Mouse (Mus musculus) kidney, adult 11 months (tissue): Measurements from ENCODE around the gene Clk2.
"Not testable (repeated sequence)": the region's sequence is repeated elsewhere in the genome, so short reads cannot be mapped to it uniquely, and the experiment has no call there.

Experiments used
- DNase-seq: peaks from one replicate; pipeline ENCODE4 v3.0.0; 2022

Clk2 gene

GRCm38 (mm10) chr3:89193853-89194252 is 29.3 kb downstream of the Clk2 start:
- no peak for DNase-seq

- peak; percentile 87 for DNase-seq
These were observed 31.6 kb downstream of the Clk2 start for GRCm38 (mm10) chr3:89195979-89196877.

GRCm38 (mm10) chr3:89199839-89200238 is 35.2 kb downstream of the Clk2 start:
- no peak for DNase-seq

GRCm38 (mm10) chr3:89202253-89203141 is 37.9 kb downstream of the Clk2 start, which contains the start of gene Gba:
Gene Gba, plus strand, starts transcription at chr3:89202928.
- peak; percentile 76 for DNase-seq

- DNase-seq: no peak
These were observed 38.5 kb downstream of the Clk2 start for GRCm38 (mm10) chr3:89203142-89203514.

DNA sequence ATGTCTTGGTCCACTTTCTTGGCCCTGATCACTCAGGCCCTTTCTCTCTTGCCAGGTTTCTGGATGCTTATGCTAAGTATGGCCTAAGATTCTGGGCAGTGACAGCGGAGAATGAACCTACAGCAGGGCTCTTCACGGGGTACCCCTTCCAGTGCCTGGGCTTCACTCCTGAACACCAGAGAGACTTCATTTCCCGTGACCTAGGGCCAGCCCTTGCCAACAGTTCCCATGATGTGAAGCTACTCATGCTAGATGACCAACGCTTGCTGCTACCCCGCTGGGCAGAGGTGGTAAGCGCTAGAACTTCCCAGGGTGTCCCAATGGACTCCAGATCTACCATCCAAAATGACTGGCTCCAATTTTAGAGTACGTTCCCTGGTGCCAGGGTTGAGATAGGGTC is 41.5 kb downstream of the Clk2 start:
- DNase-seq: no peak

DNA sequence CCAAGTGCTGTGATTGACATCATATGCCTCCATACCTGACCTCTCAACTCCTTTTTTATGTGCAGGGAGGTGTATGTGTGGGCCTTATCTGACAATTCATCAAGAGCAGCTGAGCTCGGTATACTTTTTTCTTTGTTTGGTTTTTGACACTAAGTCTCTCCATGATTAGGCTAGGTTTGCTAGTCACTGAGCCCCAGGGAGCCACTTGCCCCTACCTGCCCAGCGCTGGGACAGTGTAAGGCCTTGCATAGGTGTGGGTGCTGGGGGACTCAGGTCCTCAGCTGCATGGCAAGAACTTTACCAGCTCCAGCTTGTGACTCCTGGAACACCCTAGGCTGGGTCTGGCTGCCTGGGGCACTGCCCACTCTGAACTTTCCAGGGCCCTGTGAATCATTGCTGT is 42.1 kb downstream of the Clk2 start:
- DNase-seq: no peak

DNA sequence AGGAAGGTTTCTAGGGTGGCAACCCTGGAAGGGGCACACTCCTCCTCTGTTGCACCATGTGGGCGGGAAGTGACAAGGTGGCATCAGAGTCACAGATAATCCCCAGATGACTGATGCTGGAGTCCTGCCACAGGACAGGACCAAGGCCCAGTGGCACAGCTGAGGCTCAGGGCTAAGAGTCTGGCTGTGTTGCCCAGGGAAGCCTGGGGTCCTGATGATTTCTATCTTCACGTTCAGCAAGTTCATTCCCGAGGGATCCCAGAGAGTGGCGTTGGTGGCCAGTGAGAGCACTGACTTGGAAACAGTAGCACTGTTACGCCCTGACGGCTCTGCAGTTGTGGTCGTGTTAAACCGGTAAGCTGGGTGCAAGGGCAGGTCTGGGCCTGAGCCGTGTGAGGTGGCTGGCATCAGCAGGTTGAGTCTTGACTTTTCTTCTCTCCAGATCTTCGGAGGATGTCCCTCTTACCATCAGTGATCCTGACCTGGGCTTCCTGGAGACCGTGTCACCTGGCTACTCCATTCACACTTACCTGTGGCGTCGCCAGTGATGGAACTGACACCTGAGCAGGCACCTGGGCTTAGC is 43.6 kb downstream of the Clk2 start:
- no peak for DNase-seq

DNA sequence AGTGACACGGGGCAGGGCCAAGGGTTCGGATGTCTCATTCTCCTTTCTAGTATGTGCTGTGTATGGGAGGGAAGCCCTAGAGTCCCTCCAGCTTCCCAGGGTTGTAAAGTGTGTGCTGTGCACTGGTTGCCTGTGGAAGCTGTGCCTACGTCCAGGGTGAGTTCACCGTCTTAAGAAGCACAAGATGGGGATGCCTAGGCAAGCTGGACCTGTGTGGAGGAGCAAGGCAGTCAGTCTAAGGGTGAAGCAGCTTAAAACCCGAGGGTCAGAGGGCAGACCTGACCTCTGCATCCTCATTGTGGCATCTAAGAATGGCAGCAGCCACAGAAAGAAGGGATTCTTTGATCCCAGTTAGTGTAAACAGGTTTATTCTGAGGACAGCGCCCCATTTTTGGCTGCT is 44.1 kb downstream of the Clk2 start:
- no peak for DNase-seq

- no peak for DNase-seq
These were observed 45.1 kb downstream of the Clk2 start for GRCm38 (mm10) chr3:89209731-89210130.

GRCm38 (mm10) chr3:89210162-89210561 is 45.6 kb downstream of the Clk2 start:
- DNase-seq: no peak

- DNase-seq: peak; percentile 48
These were observed 46.1 kb downstream of the Clk2 start for GRCm38 (mm10) chr3:89210731-89211130.

DNA sequence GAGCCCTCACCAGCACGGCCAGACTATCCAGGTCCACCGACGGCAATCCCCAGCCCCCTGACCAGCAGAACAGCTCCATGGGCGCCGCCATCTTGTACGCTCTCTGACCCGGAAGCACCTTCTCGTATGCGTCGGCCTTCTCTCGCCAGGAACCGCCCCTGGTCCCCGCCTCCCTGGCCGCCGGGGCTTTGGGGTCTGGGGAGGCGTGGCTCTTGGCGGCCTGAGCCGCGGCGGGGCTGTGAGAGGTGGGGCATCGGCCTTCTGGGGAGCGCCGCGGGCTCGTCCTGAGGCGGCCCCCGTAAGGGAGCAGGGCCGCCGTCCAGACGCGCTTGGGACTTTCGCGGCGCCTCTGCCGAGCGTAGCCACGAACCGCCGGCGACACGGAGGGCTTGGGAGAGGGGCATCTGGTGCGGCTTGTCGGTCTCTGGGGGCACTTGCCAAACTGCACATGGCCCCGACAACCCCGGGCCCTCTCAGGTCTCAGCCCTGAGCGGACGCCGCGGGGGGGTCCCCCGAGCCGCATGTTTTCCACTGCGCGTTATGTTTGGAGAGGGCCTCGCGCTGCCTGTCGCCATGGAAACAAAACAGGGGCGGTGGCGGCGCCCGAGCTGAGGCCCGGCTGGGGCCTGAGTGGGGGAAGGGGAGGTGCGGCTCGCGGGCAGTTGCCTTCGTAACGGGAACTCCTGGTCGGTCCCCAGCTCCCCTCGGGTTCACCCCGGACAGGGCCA is 49.4 kb downstream of the Clk2 start:
- DNase-seq: peak; percentile 88

DNA sequence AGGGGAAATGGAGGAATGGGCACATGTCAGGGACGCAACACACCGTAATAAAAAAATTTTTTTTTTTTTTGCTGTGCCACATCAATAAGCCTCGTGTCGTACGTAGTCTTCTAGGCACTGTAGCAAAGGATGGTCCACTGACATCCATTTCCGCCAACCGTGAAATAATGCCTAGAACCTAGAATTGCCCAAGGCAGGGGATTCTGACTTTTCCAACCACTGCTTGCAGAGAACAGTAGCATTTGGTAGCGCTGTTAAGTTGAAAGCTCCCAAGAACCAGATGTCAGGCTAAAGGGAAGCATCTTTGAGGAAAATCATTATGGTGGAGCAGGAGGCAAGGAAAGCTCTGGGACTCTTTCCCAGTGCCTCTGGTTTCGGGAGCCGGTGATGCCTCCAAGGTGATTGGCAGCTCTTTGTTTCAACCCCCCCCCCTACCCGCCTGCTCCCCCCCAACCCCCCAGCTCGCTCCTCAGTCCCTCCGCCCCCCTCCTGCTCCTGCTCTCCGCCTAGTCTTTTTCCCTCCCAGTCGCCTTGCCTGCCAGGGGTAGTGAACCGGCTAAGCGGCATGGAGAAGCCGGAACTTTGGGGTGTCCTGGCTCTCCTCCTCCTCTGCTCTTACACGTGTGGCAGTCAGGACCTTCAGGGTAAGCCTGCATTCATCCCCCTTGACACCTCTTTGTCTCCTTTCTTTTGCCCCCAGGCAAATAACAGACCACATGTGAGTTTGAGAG is 50.3 kb downstream of the Clk2 start, which contains the start of gene Thbs3:
TSS of gene Thbs3 (plus strand) at position 500 of the 731 bp plus-strand sequence.
- DNase-seq: no peak

DNA sequence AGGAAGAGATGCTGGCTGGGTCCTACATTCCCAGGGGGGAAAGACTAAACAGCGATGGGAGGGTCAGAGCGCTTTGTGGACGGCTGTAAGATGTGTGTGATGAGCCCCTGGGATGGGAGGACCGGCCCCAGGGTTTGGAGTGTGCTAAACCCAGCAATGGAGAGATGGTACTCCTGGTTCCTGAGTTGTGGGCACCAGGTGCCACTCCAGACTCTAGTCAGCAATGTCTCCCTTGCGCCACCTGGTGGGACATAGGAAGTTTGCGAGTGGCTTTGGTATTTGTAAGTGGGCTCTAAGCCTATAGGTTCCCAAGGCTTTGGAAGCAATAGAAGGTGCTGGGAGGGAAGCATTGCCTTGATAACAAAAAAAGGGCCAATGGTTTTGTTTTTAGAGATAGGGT is 51.3 kb downstream of the Clk2 start:
- peak; percentile 78 for DNase-seq

DNA sequence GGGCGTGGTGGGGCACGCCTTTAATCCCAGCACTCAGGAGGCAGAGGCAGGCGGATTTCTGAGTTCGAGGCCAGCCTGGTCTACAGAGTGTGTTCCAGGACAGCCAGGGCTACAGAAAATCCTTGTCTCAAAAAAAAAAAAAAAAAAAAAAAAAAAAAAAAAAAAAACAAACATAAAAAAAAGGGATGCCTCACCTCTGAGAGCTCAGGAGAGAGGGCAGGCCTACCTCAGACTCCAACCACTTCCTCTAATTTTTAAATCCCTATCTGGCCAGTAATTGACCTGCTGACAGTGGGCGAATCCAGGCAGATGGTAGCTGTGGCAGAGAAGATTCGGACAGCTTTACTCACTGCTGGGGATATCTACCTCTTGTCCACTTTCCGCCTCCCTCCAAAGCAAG is 51.8 kb downstream of the Clk2 start:
- not testable (repeated sequence) for DNase-seq

GRCm38 (mm10) chr3:89218271-89218670 is 53.7 kb downstream of the Clk2 start:
- DNase-seq: no peak

DNA sequence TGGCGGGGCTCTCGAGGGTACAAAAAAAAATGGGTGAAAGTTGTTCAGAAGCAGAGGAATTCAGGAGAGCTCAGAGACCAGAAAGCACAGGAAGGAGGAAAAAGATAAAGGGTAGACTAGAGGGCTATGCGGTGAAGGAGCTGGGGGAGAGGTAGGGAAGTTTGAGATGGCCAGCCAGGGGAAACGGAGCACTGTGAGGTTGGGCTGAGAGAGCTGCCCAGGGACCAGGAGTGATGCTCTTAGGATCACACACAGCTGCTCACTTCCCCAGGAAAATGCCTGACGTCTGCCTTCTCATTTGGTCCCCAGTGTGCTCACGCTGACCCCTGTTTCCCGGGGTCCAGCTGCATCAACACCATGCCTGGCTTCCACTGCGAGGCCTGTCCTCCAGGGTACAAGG is 55.0 kb downstream of the Clk2 start:
- no peak for DNase-seq

GRCm38 (mm10) chr3:89221167-89221566 is 56.6 kb downstream of the Clk2 start:
- no peak for DNase-seq

- DNase-seq: no peak
These were observed 60.2 kb downstream of the Clk2 start for GRCm38 (mm10) chr3:89224796-89225195.

GRCm38 (mm10) chr3:89225321-89225815 is 60.8 kb downstream of the Clk2 start:
- DNase-seq: no peak

- no peak for DNase-seq
These were observed 61.3 kb downstream of the Clk2 start for GRCm38 (mm10) chr3:89225918-89226317.
